Mouse (Mus musculus): ENCODE measurements around the gene Card19. TPM values are rescaled to one million over a fixed set of nuclear protein-coding genes. Genes with fewer than 3 reads are reported as not detected.

Gene Card19
- 21.9 and 29.5 TPM in 2 replicates for polyA plus RNA-seq (2021; fragmentation: Nextera tagmentation)
- long read RNA-seq, experiment 1, partial matches to known transcripts: 0 of 6 reads
- long read RNA-seq, experiment 1, other reads (novel, unspliced or antisense): 3 of 6 reads
- long read RNA-seq, experiment 2, transcript Card19-201 (6 exons, 804 nt): major isoform, 8 of 14 reads
- long read RNA-seq, experiment 2, partial matches to known transcripts: 1 of 14 reads
- long read RNA-seq, experiment 2, other reads (novel, unspliced or antisense): 5 of 14 reads

DNA sequence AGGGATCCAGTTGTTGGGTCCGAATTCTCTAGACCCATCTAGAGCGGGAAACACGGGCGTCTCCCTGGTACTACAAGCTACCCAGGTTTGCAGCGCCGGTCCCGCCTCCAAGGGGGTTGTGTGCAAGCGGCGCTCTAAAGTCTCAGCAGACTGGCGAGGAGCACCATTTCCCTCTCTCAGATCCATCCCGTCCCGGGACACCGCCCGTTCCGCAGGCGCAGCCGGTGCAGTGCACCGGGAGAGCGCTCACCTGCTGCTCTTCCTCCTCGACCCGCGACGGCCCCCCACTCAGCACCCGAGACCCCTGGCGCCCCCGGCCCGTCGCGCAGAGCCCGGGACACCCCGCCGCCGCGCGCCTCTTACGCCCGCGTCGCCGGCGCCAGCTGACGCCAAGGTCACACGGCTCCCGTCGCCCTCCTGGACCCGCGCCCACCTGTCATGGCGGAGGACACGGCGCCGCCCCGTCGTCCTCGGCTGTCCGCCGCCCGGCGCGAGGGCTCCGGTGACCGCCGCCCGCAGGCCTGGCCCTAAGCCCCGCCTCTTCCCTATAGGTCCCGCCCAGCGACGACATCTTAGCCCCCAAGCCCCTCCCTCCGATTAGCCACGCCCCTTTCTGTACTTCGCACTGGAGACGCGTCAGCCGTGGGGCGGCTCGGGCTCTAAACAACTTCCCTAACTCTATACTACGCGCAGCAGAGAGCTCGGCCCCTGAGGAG, at the start of gene Card19:
TSS of gene Card19 (minus strand) at position 534 of the 716 bp plus-strand sequence.

DNA sequence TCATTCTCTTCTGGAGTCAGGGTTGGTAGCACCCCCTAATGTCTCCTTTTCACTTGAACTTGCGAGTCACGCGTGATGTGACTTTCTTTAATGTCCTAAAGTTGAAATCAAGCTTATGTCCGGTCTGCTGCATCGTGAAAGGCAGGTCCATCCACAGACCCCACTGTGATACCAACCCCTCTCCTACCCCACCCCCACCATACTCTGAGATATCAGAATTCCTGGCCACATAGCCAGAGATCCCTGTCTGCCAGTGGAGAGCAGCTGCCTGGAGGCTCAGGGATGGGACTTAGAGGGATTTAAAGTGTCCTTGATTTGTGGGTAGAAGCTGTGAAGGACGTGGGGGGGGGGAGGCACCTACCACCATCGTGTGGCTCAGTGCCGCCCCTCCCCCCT, 32.6 kb upstream of the Card19 start, which contains the start of gene Susd3:
TSS of gene Susd3 (minus strand) at position 240 of the 396 bp plus-strand sequence.

DNA sequence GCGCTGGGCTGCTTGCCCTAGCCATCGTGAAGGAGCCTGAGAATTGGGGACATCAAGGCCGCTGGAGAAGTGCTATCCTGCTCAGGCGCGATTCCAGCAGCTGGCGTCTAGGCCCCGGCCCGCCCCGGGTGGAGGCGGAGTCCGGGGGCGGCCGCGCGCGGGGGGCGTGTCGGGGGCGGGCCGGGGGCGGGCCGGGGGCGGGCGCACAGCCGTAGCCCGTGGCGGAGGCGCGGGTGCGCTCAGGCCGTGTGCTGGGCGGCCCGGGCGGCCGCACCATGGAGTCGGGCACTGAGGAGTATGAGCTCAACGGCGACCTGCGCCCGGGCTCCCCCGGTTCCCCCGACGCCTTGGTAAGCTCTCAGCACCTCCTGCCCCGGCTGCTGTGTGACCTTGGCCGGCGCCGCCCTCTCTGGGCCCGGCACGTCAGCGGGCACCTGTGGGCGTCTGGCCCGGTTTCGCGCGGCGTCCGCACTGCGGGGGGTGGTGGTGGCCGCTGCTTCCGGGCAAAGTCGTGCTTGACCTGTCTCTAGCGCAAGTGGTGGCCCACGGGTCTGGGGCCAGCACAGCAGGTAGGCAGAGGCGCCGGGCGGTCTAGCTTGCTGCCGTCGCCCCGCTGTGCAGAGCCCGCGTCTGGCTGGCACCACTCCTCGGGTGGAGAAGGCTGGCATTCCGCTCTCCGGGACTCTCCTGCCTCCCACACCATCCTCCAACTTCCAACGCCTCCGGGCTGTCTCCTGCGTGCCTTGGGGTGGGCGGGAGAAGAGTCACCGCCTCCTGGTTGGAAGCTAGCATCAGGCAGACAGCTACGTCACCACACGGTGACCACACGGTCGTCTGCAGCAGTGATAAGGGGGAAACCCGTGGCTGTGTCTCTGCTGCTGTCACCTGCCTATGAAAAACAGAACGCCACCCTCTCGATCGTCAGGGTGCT, 28.3 kb downstream of the Card19 start, which contains the start of gene Ninj1:
TSS of gene Ninj1 (plus strand) at position 198 of the 931 bp plus-strand sequence.

Other genes with a start within 250 kb of the Card19 start
- gene Fam120a, start 248.0 kb downstream of the Card19 start, polyA plus RNA-seq (2021; fragmentation: Nextera tagmentation): 21.1 and 27.0 TPM in 2 replicates
- gene Wnk2, start 68.0 kb downstream of the Card19 start, polyA plus RNA-seq (2021; fragmentation: Nextera tagmentation): 7.9 and 13.0 TPM in 2 replicates
- gene Ninj1, start 28.6 kb downstream of the Card19 start, polyA plus RNA-seq (2021; fragmentation: Nextera tagmentation): 43.2 and 46.7 TPM in 2 replicates
- gene Susd3, start 32.7 kb upstream of the Card19 start, polyA plus RNA-seq (2021; fragmentation: Nextera tagmentation): 2.6 and 3.0 TPM in 2 replicates
- gene Fgd3, start 104.3 kb upstream of the Card19 start, polyA plus RNA-seq (2021; fragmentation: Nextera tagmentation): 0.31 and 0.46 TPM in 2 replicates
- gene Bicd2, start 125.5 kb upstream of the Card19 start, polyA plus RNA-seq (2021; fragmentation: Nextera tagmentation): 9.0 and 9.1 TPM in 2 replicates
- 8.1 and 8.9 TPM in 2 replicates for gene Ippk, start 205.2 kb upstream of the Card19 start, polyA plus RNA-seq (2021; fragmentation: Nextera tagmentation)

Measured in left cerebral cortex, adult 6 months (tissue).